Mouse (Mus musculus): Measurements from ENCODE around the gene Rasgef1b. TPM values are rescaled to one million over a fixed set of nuclear protein-coding genes. Genes with fewer than 3 reads are reported as not detected.

Gene Rasgef1b
- polyA plus RNA-seq, 1 experiment, result 13.5 TPM

DNA sequence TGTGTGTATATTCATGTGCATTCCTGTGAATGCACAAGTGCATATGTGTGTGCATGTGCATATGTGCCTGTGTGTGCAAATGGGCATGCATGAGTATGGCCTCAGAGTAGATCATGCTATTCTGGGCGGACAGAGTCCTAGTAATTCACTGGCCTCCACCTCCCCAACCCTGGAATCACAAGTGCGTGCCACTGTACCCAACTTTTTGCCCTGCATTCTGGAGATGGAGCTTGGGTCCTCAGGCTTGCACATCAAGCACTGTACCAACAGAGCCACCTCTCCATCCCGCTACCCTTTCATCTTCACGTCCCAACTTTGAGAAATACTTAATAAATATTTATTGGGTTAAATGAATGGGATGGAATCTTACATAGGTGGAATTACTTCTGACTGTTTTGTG lies 138.3 kb downstream of the Rasgef1b start:
- TF ChIP-seq CTCF (IDR thresholded peaks at IDR 0.05; ENCODE audit: insufficient read depth, low read length) (no peak), POLR2A (IDR thresholded peaks at IDR 0.05; ENCODE audit: borderline replicate concordance, extremely low read depth, low read depth, low read length) (no peak)
- DNase-seq, result no peak
- 90% methylated on average over 4 of the region's 4 CpGs for WGBS

GRCm38 (mm10) chr5:99587994-99588393 lies 140.9 kb downstream of the Rasgef1b start:
- 97% methylated on average over 5 of the region's 5 CpGs for WGBS
- DNase-seq, result no peak
- TF ChIP-seq CTCF (IDR thresholded peaks at IDR 0.05; ENCODE audit: insufficient read depth, low read length) (no peak), POLR2A (IDR thresholded peaks at IDR 0.05; ENCODE audit: borderline replicate concordance, extremely low read depth, low read depth, low read length) (no peak)
- Histone ChIP-seq H3K4me1 (ENCODE audit: control insufficient read depth, insufficient read depth, low read length) (no peaks in the 10 kb centered on the region), H3K4me3 (replicated peaks; ENCODE audit: extremely low read depth, low read depth, low read length) (no peak overlapping the region)

More for the DNA sequence above, 138.3 kb downstream of the Rasgef1b start:
- Histone ChIP-seq H3K4me3 (replicated peaks; ENCODE audit: extremely low read depth, low read depth, low read length) (no peak overlapping the region), H3K4me1 (ENCODE audit: control insufficient read depth, insufficient read depth, low read length) (no peaks in the 10 kb centered on the region)

- Histone ChIP-seq H3K4me1 (ENCODE audit: control insufficient read depth, insufficient read depth, low read length) (no peaks in the 10 kb centered on the region), H3K4me3 (replicated peaks; ENCODE audit: extremely low read depth, low read depth, low read length) (no peak overlapping the region)
- TF ChIP-seq POLR2A (IDR thresholded peaks at IDR 0.05; ENCODE audit: borderline replicate concordance, extremely low read depth, low read depth, low read length) (no peak), CTCF (IDR thresholded peaks at IDR 0.05; ENCODE audit: insufficient read depth, low read length) (no peak)
- 65% methylated on average over 4 of the region's 4 CpGs for WGBS
- no peak for DNase-seq
Measured at GRCm38 (mm10) chr5:99587589-99587988, 141.3 kb downstream of the Rasgef1b start.

- DNase-seq, result no peak
- Histone ChIP-seq H3K4me1 (ENCODE audit: control insufficient read depth, insufficient read depth, low read length) (no peaks in the 10 kb centered on the region), H3K4me3 (replicated peaks; ENCODE audit: extremely low read depth, low read depth, low read length) (no peak overlapping the region)
- TF ChIP-seq CTCF (IDR thresholded peaks at IDR 0.05; ENCODE audit: insufficient read depth, low read length) (no peak), POLR2A (IDR thresholded peaks at IDR 0.05; ENCODE audit: borderline replicate concordance, extremely low read depth, low read depth, low read length) (no peak)
- WGBS, result 77% methylated on average over 6 of the region's 6 CpGs
Measured at GRCm38 (mm10) chr5:99586287-99586686, 142.6 kb downstream of the Rasgef1b start.

DNA sequence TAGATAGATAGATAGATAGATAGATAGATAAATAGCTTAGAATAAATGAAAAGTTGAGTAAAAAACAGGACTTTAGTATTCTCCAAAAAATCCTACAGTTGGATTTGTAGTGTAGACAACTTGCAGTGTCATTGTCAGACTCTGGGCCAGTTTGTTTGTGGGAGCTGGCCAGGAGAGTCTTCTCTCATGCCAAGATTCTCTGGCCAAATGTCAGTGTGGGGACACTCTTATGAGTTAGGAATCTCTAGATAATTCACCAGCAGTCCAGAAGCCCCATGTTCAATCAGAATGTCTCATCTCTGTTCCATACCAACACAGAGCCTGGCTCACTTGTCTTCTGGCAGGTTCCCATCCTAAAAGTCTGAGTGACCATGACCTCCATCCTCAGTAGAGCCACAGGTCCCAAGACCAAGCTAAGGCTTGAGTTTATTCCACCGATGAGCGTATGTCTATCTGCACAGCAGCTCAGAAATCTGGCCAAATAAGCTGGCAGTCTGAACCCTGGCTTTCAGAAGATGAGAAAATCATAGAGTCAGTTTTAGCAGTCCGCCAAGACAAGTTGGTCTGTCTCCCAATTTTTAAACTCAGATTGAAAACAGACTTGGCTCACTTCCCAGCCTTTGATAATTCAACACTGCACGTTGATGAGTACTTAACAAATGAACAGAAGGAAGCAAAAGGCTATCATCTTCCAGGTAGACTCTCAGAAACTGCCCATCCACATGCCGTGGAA lies 143.5 kb downstream of the Rasgef1b start:
- WGBS, result 59% methylated on average over 5 of the region's 5 CpGs
- DNase-seq, result no peak
- TF ChIP-seq POLR2A (IDR thresholded peaks at IDR 0.05; ENCODE audit: borderline replicate concordance, extremely low read depth, low read depth, low read length), result no peak
- TF ChIP-seq CTCF (IDR thresholded peaks at IDR 0.05; ENCODE audit: insufficient read depth, low read length), result no peak
- H3K4me3 ChIP-seq (replicated peaks; ENCODE audit: extremely low read depth, low read depth, low read length), result no peak overlapping the region
- H3K4me1 ChIP-seq (ENCODE audit: control insufficient read depth, insufficient read depth, low read length), result no peaks in the 10 kb centered on the region

- no peak overlapping the region for H3K4me3 ChIP-seq (replicated peaks; ENCODE audit: extremely low read depth, low read depth, low read length)
- TF ChIP-seq POLR2A (IDR thresholded peaks at IDR 0.05; ENCODE audit: borderline replicate concordance, extremely low read depth, low read depth, low read length), result no peak
- TF ChIP-seq CTCF (IDR thresholded peaks at IDR 0.05; ENCODE audit: insufficient read depth, low read length), result no peak
- no peak for DNase-seq
- WGBS, result 68% methylated on average over 9 of the region's 9 CpGs
- no peaks in the 10 kb centered on the region for H3K4me1 ChIP-seq (ENCODE audit: control insufficient read depth, insufficient read depth, low read length)
Measured at GRCm38 (mm10) chr5:99584266-99584665, 144.6 kb downstream of the Rasgef1b start.

DNA sequence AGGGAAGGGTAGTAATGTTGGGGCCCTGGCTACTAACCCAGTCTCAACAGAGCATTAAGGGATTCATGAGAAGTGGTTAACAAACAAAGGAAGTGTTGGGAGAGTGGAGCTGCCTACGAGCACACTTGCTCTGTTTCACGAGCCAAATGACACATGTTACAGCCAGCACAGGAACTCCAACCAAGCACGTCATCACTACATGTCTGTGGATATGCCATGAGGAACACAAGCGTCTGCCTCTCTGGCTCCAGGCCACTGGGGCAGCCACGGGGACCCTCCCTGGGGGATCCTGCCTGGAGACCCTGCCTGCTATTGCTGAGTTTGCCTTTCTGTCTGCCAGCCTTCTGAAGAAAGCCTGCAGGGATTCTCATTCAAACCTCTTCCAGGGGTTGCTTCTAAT lies 146.8 kb downstream of the Rasgef1b start:
- no peak for DNase-seq
- no peak for TF ChIP-seq CTCF (IDR thresholded peaks at IDR 0.05; ENCODE audit: insufficient read depth, low read length)
- no peak for TF ChIP-seq POLR2A (IDR thresholded peaks at IDR 0.05; ENCODE audit: borderline replicate concordance, extremely low read depth, low read depth, low read length)
- WGBS, result 11% methylated on average over 5 of the region's 5 CpGs
- no peaks in the 10 kb centered on the region for H3K4me1 ChIP-seq (ENCODE audit: control insufficient read depth, insufficient read depth, low read length)
- no peak overlapping the region for H3K4me3 ChIP-seq (replicated peaks; ENCODE audit: extremely low read depth, low read depth, low read length)

GRCm38 (mm10) chr5:99578692-99579091 lies 150.2 kb downstream of the Rasgef1b start:
- Histone ChIP-seq H3K4me1 (ENCODE audit: control insufficient read depth, insufficient read depth, low read length) (peaks cover 4% of the 10 kb centered on the region; the same call in 1 of the 2 replicates), H3K4me3 (replicated peaks; ENCODE audit: extremely low read depth, low read depth, low read length) (no peak overlapping the region)
- no peak for TF ChIP-seq POLR2A (IDR thresholded peaks at IDR 0.05; ENCODE audit: borderline replicate concordance, extremely low read depth, low read depth, low read length)
- peak; percentile 82 for TF ChIP-seq CTCF (IDR thresholded peaks at IDR 0.05; ENCODE audit: insufficient read depth, low read length)
- DNase-seq, result peak; percentile 41
- WGBS, result 12% methylated on average over 4 of the region's 4 CpGs

GRCm38 (mm10) chr5:99575897-99576296 lies 153.0 kb downstream of the Rasgef1b start:
- 55% methylated on average over 8 of the region's 8 CpGs for WGBS
- Histone ChIP-seq H3K4me3 (replicated peaks; ENCODE audit: extremely low read depth, low read depth, low read length) (no peak overlapping the region), H3K4me1 (ENCODE audit: control insufficient read depth, insufficient read depth, low read length) (peaks cover 4% of the 10 kb centered on the region; the same call in 1 of the 2 replicates)
- DNase-seq, result no peak
- TF ChIP-seq POLR2A (IDR thresholded peaks at IDR 0.05; ENCODE audit: borderline replicate concordance, extremely low read depth, low read depth, low read length), result no peak
- TF ChIP-seq CTCF (IDR thresholded peaks at IDR 0.05; ENCODE audit: insufficient read depth, low read length), result no peak
